ENCODE assay signal across 10 mouse cellular contexts in genomic region chr4:53111919-53112355, GRCm38 (mm10). TPM values are rescaled to one million over a fixed set of nuclear protein-coding genes. Genes with fewer than 3 reads are reported as not detected.
DNase-seq lines count a peak whose midpoint lies in the region; ATAC-seq and TF ChIP-seq lines count a peak whose summit lies in the region.
"Had no signal": no experiment of that assay in that cellular context is flagged by ENCODE, and none has a peak within 500 bp of the region (broad histone marks: within the 10 kb centered on the region; RNA-seq: fewer than 3 reads in every experiment).

No protein-coding gene starts in this region.

- no peak for TF ChIP-seq CTCF in kidney, adult 2 months (conservative IDR thresholded peaks at IDR 0.05; ENCODE audit: insufficient read depth, insufficient read length, low read depth, low read length)
- TF ChIP-seq CTCF in liver, embryonic 14.5 days (IDR thresholded peaks at IDR 0.05; ENCODE audit: low read depth): no peak
- TF ChIP-seq CTCF in forebrain, postnatal 0 days (IDR thresholded peaks at IDR 0.05; ENCODE audit: low read depth): no peak

- ATAC-seq in kidney, embryonic 14.5 days (ENCODE audit: low FRiP score, low TSS enrichment): no peak
- ATAC-seq in liver, embryonic 14.5 days (ENCODE audit: insufficient read depth): peak; percentile 56; the same call in 1 of the 2 replicates
- ATAC-seq in forebrain, postnatal 0 days: no peak

- no peaks in the 10 kb centered on the region for H3K27me3 ChIP-seq in kidney, embryonic 14.5 days (ENCODE audit: control insufficient read depth, insufficient read depth, low read length)
- H3K27me3 ChIP-seq in kidney, adult 2 months (replicated peaks; ENCODE audit: control insufficient read depth, insufficient read depth, low read length): no peaks in the 10 kb centered on the region
- no peaks in the 10 kb centered on the region for H3K27me3 ChIP-seq in liver, embryonic 14.5 days (ENCODE audit: control insufficient read depth, insufficient read depth, low read length)
- no peaks in the 10 kb centered on the region for H3K27me3 ChIP-seq in forebrain, postnatal 0 days (ENCODE audit: insufficient read depth, low read length)
- H3K27me3 ChIP-seq: embryonic facial prominence, embryonic 13.5 days; neural tube, embryonic 12.5 days had no signal

- no peaks in the 10 kb centered on the region for H3K36me3 ChIP-seq in kidney, embryonic 14.5 days (ENCODE audit: control insufficient read depth, insufficient read depth, low read length)
- no peaks in the 10 kb centered on the region for H3K36me3 ChIP-seq in kidney, adult 2 months (ENCODE audit: control insufficient read depth, insufficient read depth, low read length)
- no peaks in the 10 kb centered on the region; the same call in 1 of the 2 replicates for H3K36me3 ChIP-seq in liver, embryonic 14.5 days (replicated peaks; ENCODE audit: control insufficient read depth, insufficient read depth, low read depth)
- H3K36me3 ChIP-seq in forebrain, postnatal 0 days (ENCODE audit: insufficient read depth): peaks cover 3% of the 10 kb centered on the region; the same call in 1 of the 2 replicates

- WGBS in kidney, embryonic 14.5 days: 54% methylated on average over 4 of the region's 4 CpGs
- 71% methylated on average over 4 of the region's 4 CpGs for WGBS in kidney, adult 2 months
- WGBS in liver, embryonic 14.5 days (ENCODE audit: insufficient replicate concordance): 47% methylated on average over 4 of the region's 4 CpGs
- WGBS in forebrain, postnatal 0 days: 79% methylated on average over 4 of the region's 4 CpGs

- no peak overlapping the region for H3K4me2 ChIP-seq in kidney, embryonic 14.5 days (replicated peaks; ENCODE audit: low read depth, low read length)
- no peak overlapping the region for H3K4me2 ChIP-seq in liver, embryonic 14.5 days (ENCODE audit: low read depth)
- no peak overlapping the region for H3K4me2 ChIP-seq in forebrain, postnatal 0 days (ENCODE audit: low read depth)
- H3K4me2 ChIP-seq: embryonic facial prominence, embryonic 13.5 days; neural tube, embryonic 12.5 days had no signal

- H3K9ac ChIP-seq in kidney, embryonic 14.5 days (ENCODE audit: low read depth, low read length): no peak overlapping the region
- H3K9ac ChIP-seq in liver, embryonic 14.5 days (replicated peaks): no peak overlapping the region
- H3K9ac ChIP-seq in forebrain, postnatal 0 days: no peak overlapping the region
- H3K9ac ChIP-seq: embryonic facial prominence, embryonic 13.5 days; neural tube, embryonic 12.5 days had no signal

- H3K4me1 ChIP-seq in kidney, embryonic 14.5 days (ENCODE audit: control insufficient read depth, insufficient read depth, low read length): 0 out of 2 replicates have a peak, but pooled peaks cover 7% of the 10 kb centered on the region
- peaks cover 2% of the 10 kb centered on the region; the same call in 1 of the 2 replicates for H3K4me1 ChIP-seq in kidney, adult 2 months (ENCODE audit: control insufficient read depth, insufficient read depth, low read length)
- H3K4me1 ChIP-seq in liver, embryonic 14.5 days (replicated peaks; ENCODE audit: control insufficient read depth in 2 of 2, insufficient read depth in 2 of 2, low read length in 1 of 2): peaks cover 0 to 14% of the 10 kb centered on the region in 2 experiments; a peak in 2 of 4 replicates
- H3K4me1 ChIP-seq in forebrain, postnatal 0 days (ENCODE audit: insufficient read depth): no peaks in the 10 kb centered on the region
- H3K4me1 ChIP-seq: neural tube, embryonic 12.5 days had no signal

- H3K27ac ChIP-seq in kidney, embryonic 14.5 days (ENCODE audit: low read depth, low read length): no peak overlapping the region
- H3K27ac ChIP-seq in kidney, adult 2 months (ENCODE audit: insufficient read depth, low read depth, low read length): no peak overlapping the region
- H3K27ac ChIP-seq in liver, embryonic 14.5 days: no peak overlapping the region
- no peak overlapping the region for H3K27ac ChIP-seq in forebrain, postnatal 0 days (ENCODE audit: low read depth, low read length)
- H3K27ac ChIP-seq: embryonic facial prominence, embryonic 13.5 days; neural tube, embryonic 12.5 days had no signal

- no peak; the same call in 1 of the 2 replicates for TF ChIP-seq EP300 in liver, embryonic 14.5 days (IDR thresholded peaks at IDR 0.05; ENCODE audit: low read depth)

- H3K4me3 ChIP-seq in kidney, embryonic 14.5 days (ENCODE audit: low read length): no peak overlapping the region
- no peak overlapping the region for H3K4me3 ChIP-seq in kidney, adult 2 months (ENCODE audit: insufficient read depth, low read depth, low read length)
- H3K4me3 ChIP-seq in liver, embryonic 14.5 days (ENCODE audit: insufficient read depth in 1 of 2, low read depth in 2 of 2, low read length in 2 of 2): no peak overlapping the region
- no peak overlapping the region for H3K4me3 ChIP-seq in forebrain, postnatal 0 days (ENCODE audit: low read depth, low read length)
- H3K4me3 ChIP-seq: embryonic facial prominence, embryonic 13.5 days; neural tube, embryonic 12.5 days had no signal

- no peak for TF ChIP-seq POLR2A in kidney, adult 2 months (IDR thresholded peaks at IDR 0.05; ENCODE audit: low read depth, low read length)

- H3K9me3 ChIP-seq in kidney, embryonic 14.5 days (ENCODE audit: control insufficient read depth, low read length): no peaks in the 10 kb centered on the region
- no peaks in the 10 kb centered on the region for H3K9me3 ChIP-seq in liver, embryonic 14.5 days (ENCODE audit: control insufficient read depth, low read length)
- H3K9me3 ChIP-seq in forebrain, postnatal 0 days (ENCODE audit: low read length): no peaks in the 10 kb centered on the region
- H3K9me3 ChIP-seq: embryonic facial prominence, embryonic 13.5 days; neural tube, embryonic 12.5 days had no signal

- DNase-seq in kidney, adult 11 months: peak; percentile 36
- peak; percentile 55 for DNase-seq in kidney, adult 2 months
- DNase-seq in liver, embryonic 14.5 days (ENCODE audit: low read depth in 3 of 3, low spot score in 3 of 3): no peak
- peak; percentile 62 for DNase-seq in skeletal muscle tissue, adult 2 months (ENCODE audit: low read depth, low spot score)
- DNase-seq in forebrain, postnatal 0 days: no peak
- no peak for DNase-seq in spleen, adult 18-20 months
- DNase-seq in retina, embryonic 14.5 days (ENCODE audit: low spot score): no peak

RNA-seq across cellular contexts. Expression of gene Abca1, which starts 47.8 kb away (rescaled TPM):
- 3.4 and 5.6 TPM in 2 replicates for polyA plus RNA-seq in kidney, embryonic 14.5 days (2014; fragmentation: Nextera tagmentation; extraction: Ambion mirVana)
- polyA plus RNA-seq in kidney, adult 2 months (2012; rRNA removed): 8.9 and 9.3 TPM in 2 replicates
- 5.7 and 7.0 TPM in 2 replicates for polyA plus RNA-seq in liver, embryonic 14.5 days (2012; rRNA removed)
- polyA plus RNA-seq in liver, embryonic 14.5 days (2014; fragmentation: Nextera tagmentation; extraction: Ambion mirVana): 12.0 and 13.1 TPM in 2 replicates
- total RNA-seq in forebrain, postnatal 0 days (2014; rRNA removed): 26.4 and 39.2 TPM in 2 replicates
- polyA plus RNA-seq in forebrain, postnatal 0 days (2015; fragmentation: Nextera tagmentation; extraction: Ambion mirVana): 3.7 and 6.3 TPM in 2 replicates

Comparison
In these comparisons a context has a peak if more than half of its experiments do, and no peak if none do; other contexts are left out.
1. DNase-seq: peak in kidney, adult 11 months (single experiment), kidney, adult 2 months (single experiment) and skeletal muscle tissue, adult 2 months (single experiment); none in liver, embryonic 14.5 days (0 of 3), forebrain, postnatal 0 days (single experiment), spleen, adult 18-20 months (0 of 2) and retina, embryonic 14.5 days (single experiment).